Mouse (Mus musculus): Measurements from ENCODE around the gene Olfr646.

Olfr646 gene

GRCm38 (mm10) chr7:104104757-104104972 lies at the start of gene Olfr646:
TSS of gene Olfr646 (plus strand) at chr7:104104873.
- DNase-seq (ENCODE audit: low spot score), result no peak

DNA sequence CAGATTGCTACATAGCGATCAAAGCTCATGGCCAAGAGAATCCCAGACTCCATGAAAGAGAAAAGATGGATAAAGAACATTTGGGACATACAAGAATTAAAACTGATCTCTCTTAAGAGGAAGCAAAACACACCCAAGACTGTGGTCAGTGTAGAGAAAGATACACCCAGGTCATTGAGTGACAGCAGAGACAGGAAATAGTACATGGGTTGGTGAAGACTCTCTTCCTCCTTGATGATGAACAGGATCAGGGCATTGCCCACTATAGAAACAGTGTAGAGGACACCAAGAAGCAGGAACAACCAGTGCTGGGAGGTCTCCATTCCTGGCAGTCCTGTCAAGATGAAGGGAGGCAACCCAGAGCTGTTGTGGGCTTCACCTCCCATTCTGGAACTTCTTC lies 45.5 kb upstream of the Olfr646 start:
- no peak for DNase-seq (ENCODE audit: low spot score)

- no peak for DNase-seq (ENCODE audit: low spot score)
These were observed 43.3 kb upstream of the Olfr646 start, which contains the start of gene 4930516K23Rik for GRCm38 (mm10) chr7:104061345-104061744. TSS of gene 4930516K23Rik (minus strand) at chr7:104061445.

GRCm38 (mm10) chr7:104071769-104072168 lies 32.9 kb upstream of the Olfr646 start, which contains the start of gene Olfr644:
TSS of gene Olfr644 (minus strand) at chr7:104071869.
- no peak for DNase-seq (ENCODE audit: low spot score)

GRCm38 (mm10) chr7:104085365-104085764 lies 19.3 kb upstream of the Olfr646 start, which contains the start of gene Olfr645:
TSS of gene Olfr645 (minus strand) at chr7:104085465.
- DNase-seq (ENCODE audit: low spot score), result no peak

- DNase-seq (ENCODE audit: low spot score), result no peak
These were observed 538 bp upstream of the Olfr646 start for GRCm38 (mm10) chr7:104103913-104104756.

GRCm38 (mm10) chr7:104129726-104130125 lies 25.1 kb downstream of the Olfr646 start, which contains the start of gene Ubqln5:
TSS of gene Ubqln5 (minus strand) at chr7:104129826.
- no peak for DNase-seq (ENCODE audit: low spot score)

DNA sequence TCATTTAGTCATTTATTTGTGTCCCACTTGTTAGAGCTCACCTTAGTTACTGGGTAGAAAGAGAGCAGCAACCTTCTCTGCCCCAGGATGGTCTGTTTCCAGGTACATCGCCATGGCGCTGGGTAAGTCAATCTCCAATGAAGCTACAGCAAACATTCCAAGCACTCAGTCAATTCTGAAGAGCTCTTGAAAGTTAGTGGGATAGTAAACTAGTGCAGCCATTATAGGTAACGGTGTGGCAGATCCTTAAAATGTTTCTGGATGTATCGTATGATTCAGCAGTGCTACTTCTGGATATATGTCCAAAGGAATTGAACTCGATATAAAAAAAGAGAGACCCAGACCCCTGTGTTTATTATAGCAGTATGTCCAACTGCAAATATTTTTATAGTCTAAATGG lies 32.6 kb downstream of the Olfr646 start, which contains the start of gene Olfr643:
Gene Olfr643, minus strand, starts transcription at position 101 of the 400 bp plus-strand sequence.
- DNase-seq (ENCODE audit: low spot score), result no peak

GRCm38 (mm10) chr7:104143179-104143578 lies 38.5 kb downstream of the Olfr646 start, which contains the start of gene Ubqln3:
TSS of gene Ubqln3 (minus strand) at chr7:104143279.
- DNase-seq (ENCODE audit: low spot score), result no peak

DNA sequence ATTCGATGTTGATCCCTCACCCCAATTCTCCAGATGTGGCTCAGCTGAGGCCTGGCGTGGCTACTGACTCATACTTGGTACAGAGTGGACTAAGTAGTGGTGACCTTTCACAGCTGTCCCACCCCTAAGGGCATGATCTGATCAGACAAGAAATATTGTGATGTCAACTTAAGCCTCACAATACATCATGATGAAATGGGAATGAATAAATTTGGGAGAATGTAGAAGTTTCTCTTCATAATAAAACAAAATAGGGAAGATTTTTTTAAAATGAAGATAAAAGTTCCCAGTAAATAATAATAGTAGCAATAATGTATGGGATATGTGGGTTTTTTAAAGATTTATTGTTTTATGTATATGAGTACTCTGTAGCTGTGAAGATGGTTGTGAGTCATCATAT lies 45.8 kb downstream of the Olfr646 start, which contains the start of gene Ubqlnl:
Gene Ubqlnl, minus strand, starts transcription at position 101 of the 400 bp plus-strand sequence.
- no peak for DNase-seq (ENCODE audit: low spot score)

All from spleen, adult 12 weeks (tissue).